Mouse (Mus musculus): ENCODE measurements around the gene E330021D16Rik. TPM values are rescaled to one million over a fixed set of nuclear protein-coding genes. Genes with fewer than 3 reads are reported as not detected.

The E330021D16Rik gene
- not detected in 2 replicates for total RNA-seq (2014; rRNA removed)
- not detected in 2 replicates for polyA plus RNA-seq (2015; fragmentation: Nextera tagmentation; extraction: Ambion mirVana)

- H3K9me3 ChIP-seq (ENCODE audit: low read length): no peaks in the 10 kb centered on the region
- H3K4me3 ChIP-seq (ENCODE audit: low read length): no peak within 1 kb of the TSS
- TF ChIP-seq CTCF (IDR thresholded peaks at IDR 0.05; ENCODE audit: low read depth): no peak
- 84% methylated on average over 9 of the region's 9 CpGs for WGBS
- ATAC-seq (no peak), DNase-seq (ENCODE audit: low spot score) (no peak)
- H3K4me2 ChIP-seq (ENCODE audit: low read depth, low read length): no peak within 1 kb of the TSS
- no peaks in the 10 kb centered on the region for H3K36me3 ChIP-seq (ENCODE audit: insufficient read depth, low read length)
- no peak within 1 kb of the TSS for H3K9ac ChIP-seq (replicated peaks; ENCODE audit: low read length)
- H3K4me1 ChIP-seq (ENCODE audit: insufficient read depth, low read length): no peaks in the 10 kb centered on the region
- H3K27me3 ChIP-seq (ENCODE audit: insufficient read depth, low read length): no peaks in the 10 kb centered on the region
- H3K27ac ChIP-seq: no peak within 1 kb of the TSS
Observed at GRCm38 (mm10) chr6:136415133-136415775, at the start of gene E330021D16Rik. Gene E330021D16Rik, minus strand, starts transcription at chr6:136415569.

GRCm38 (mm10) chr6:136465021-136465420, 49.7 kb upstream of the E330021D16Rik start:
- H3K27ac ChIP-seq: no peak overlapping the region
- H3K4me1 ChIP-seq (ENCODE audit: insufficient read depth, low read length): peaks cover 13% of the 10 kb centered on the region
- H3K4me2 ChIP-seq (ENCODE audit: low read depth, low read length): no peak overlapping the region
- no peaks in the 10 kb centered on the region for H3K9me3 ChIP-seq (ENCODE audit: low read length)
- no peak for TF ChIP-seq CTCF (IDR thresholded peaks at IDR 0.05; ENCODE audit: low read depth)
- 77% methylated on average over 8 of the region's 8 CpGs for WGBS
- H3K27me3 ChIP-seq (ENCODE audit: insufficient read depth, low read length): no peaks in the 10 kb centered on the region
- no peak for DNase-seq (ENCODE audit: low spot score)
- ATAC-seq: no peak
- no peak overlapping the region for H3K9ac ChIP-seq (replicated peaks; ENCODE audit: low read length)
- H3K36me3 ChIP-seq (ENCODE audit: insufficient read depth, low read length): no peaks in the 10 kb centered on the region
- no peak overlapping the region for H3K4me3 ChIP-seq (ENCODE audit: low read length)

- ATAC-seq (no peak), DNase-seq (ENCODE audit: low spot score) (peak; percentile 15)
- Histone ChIP-seq H3K4me2 (ENCODE audit: low read depth, low read length) (no peak overlapping the region), H3K9me3 (ENCODE audit: low read length) (no peaks in the 10 kb centered on the region), H3K9ac (replicated peaks; ENCODE audit: low read length) (no peak overlapping the region), H3K27me3 (ENCODE audit: insufficient read depth, low read length) (no peaks in the 10 kb centered on the region), H3K27ac (no peak overlapping the region), H3K4me1 (ENCODE audit: insufficient read depth, low read length) (peaks cover 10% of the 10 kb centered on the region), H3K4me3 (ENCODE audit: low read length) (no peak overlapping the region), H3K36me3 (ENCODE audit: insufficient read depth, low read length) (no peaks in the 10 kb centered on the region)
- 62% methylated on average over 12 of the region's 12 CpGs for WGBS
- no peak for TF ChIP-seq CTCF (IDR thresholded peaks at IDR 0.05; ENCODE audit: low read depth)
Observed at GRCm38 (mm10) chr6:136464121-136464621, 48.8 kb upstream of the E330021D16Rik start.

GRCm38 (mm10) chr6:136463491-136463890, 48.1 kb upstream of the E330021D16Rik start:
- Histone ChIP-seq H3K4me1 (ENCODE audit: insufficient read depth, low read length) (peaks cover 5% of the 10 kb centered on the region; the same call in 1 of the 2 replicates), H3K9me3 (ENCODE audit: low read length) (no peaks in the 10 kb centered on the region), H3K27me3 (ENCODE audit: insufficient read depth, low read length) (no peaks in the 10 kb centered on the region), H3K4me2 (ENCODE audit: low read depth, low read length) (no peak overlapping the region), H3K9ac (replicated peaks; ENCODE audit: low read length) (no peak overlapping the region), H3K27ac (no peak overlapping the region), H3K36me3 (ENCODE audit: insufficient read depth, low read length) (no peaks in the 10 kb centered on the region), H3K4me3 (ENCODE audit: low read length) (no peak overlapping the region)
- no peak for DNase-seq (ENCODE audit: low spot score)
- no peak for TF ChIP-seq CTCF (IDR thresholded peaks at IDR 0.05; ENCODE audit: low read depth)
- WGBS: 66% methylated on average over 9 of the region's 9 CpGs
- no peak for ATAC-seq

- Histone ChIP-seq H3K4me3 (ENCODE audit: low read length) (no peak overlapping the region), H3K4me2 (ENCODE audit: low read depth, low read length) (no peak overlapping the region), H3K9ac (replicated peaks; ENCODE audit: low read length) (no peak overlapping the region), H3K4me1 (ENCODE audit: insufficient read depth, low read length) (no peaks in the 10 kb centered on the region), H3K27ac (no peak overlapping the region), H3K27me3 (ENCODE audit: insufficient read depth, low read length) (no peaks in the 10 kb centered on the region), H3K36me3 (ENCODE audit: insufficient read depth, low read length) (no peaks in the 10 kb centered on the region), H3K9me3 (ENCODE audit: low read length) (no peaks in the 10 kb centered on the region)
- ATAC-seq (no peak), DNase-seq (ENCODE audit: low spot score) (no peak)
- 96% methylated on average over 7 of the region's 7 CpGs for whole genome bisulfite sequencing
- TF ChIP-seq CTCF (IDR thresholded peaks at IDR 0.05; ENCODE audit: low read depth): no peak
Observed at GRCm38 (mm10) chr6:136459156-136459555, 43.8 kb upstream of the E330021D16Rik start.

GRCm38 (mm10) chr6:136456302-136456701, 40.9 kb upstream of the E330021D16Rik start:
- Histone ChIP-seq H3K9me3 (ENCODE audit: low read length) (no peaks in the 10 kb centered on the region), H3K4me1 (ENCODE audit: insufficient read depth, low read length) (no peaks in the 10 kb centered on the region), H3K27me3 (ENCODE audit: insufficient read depth, low read length) (no peaks in the 10 kb centered on the region), H3K36me3 (ENCODE audit: insufficient read depth, low read length) (no peaks in the 10 kb centered on the region), H3K9ac (replicated peaks; ENCODE audit: low read length) (no peak overlapping the region), H3K27ac (no peak overlapping the region), H3K4me3 (ENCODE audit: low read length) (no peak overlapping the region), H3K4me2 (ENCODE audit: low read depth, low read length) (no peak overlapping the region)
- DNase-seq (ENCODE audit: low spot score): no peak
- no peak for TF ChIP-seq CTCF (IDR thresholded peaks at IDR 0.05; ENCODE audit: low read depth)
- no peak for ATAC-seq
- WGBS: 97% methylated on average over 1 of the region's 1 CpGs

- no peaks in the 10 kb centered on the region for H3K9me3 ChIP-seq (ENCODE audit: low read length)
- H3K36me3 ChIP-seq (ENCODE audit: insufficient read depth, low read length): no peaks in the 10 kb centered on the region
- no peak overlapping the region for H3K9ac ChIP-seq (replicated peaks; ENCODE audit: low read length)
- no peak overlapping the region for H3K4me3 ChIP-seq (ENCODE audit: low read length)
- no peaks in the 10 kb centered on the region for H3K27me3 ChIP-seq (ENCODE audit: insufficient read depth, low read length)
- ATAC-seq (no peak), DNase-seq (ENCODE audit: low spot score) (no peak)
- H3K4me2 ChIP-seq (ENCODE audit: low read depth, low read length): no peak overlapping the region
- no peak overlapping the region for H3K27ac ChIP-seq
- no peak for TF ChIP-seq CTCF (IDR thresholded peaks at IDR 0.05; ENCODE audit: low read depth)
- H3K4me1 ChIP-seq (ENCODE audit: insufficient read depth, low read length): no peaks in the 10 kb centered on the region
- WGBS: 72% methylated on average over 3 of the region's 3 CpGs
Observed at GRCm38 (mm10) chr6:136455696-136456095, 40.3 kb upstream of the E330021D16Rik start.
